Mouse (Mus musculus): ENCODE data around the gene Bcl9l. TPM values are rescaled to one million over a fixed set of nuclear protein-coding genes. Genes with fewer than 3 reads are reported as not detected.

Gene Bcl9l
- total and polyA plus RNA-seq, 3 experiments: 0.58 to 5.1 TPM; not detected in 1

GRCm38 (mm10) chr9:44477339-44478228, 5.0 kb upstream of the Bcl9l start:
- H3K9ac ChIP-seq (ENCODE audit: control insufficient read depth, low read depth, low read length, poor library complexity, severe bottlenecking): peak overlapping the region; percentile 37; the same call in 1 of the 2 replicates
- peak; percentile 77 for DNase-seq (ENCODE audit: low read depth, low spot score)
- no peaks in the 10 kb centered on the region for H3K36me3 ChIP-seq (ENCODE audit: control insufficient read depth in 1 of 2, insufficient read depth in 2 of 2, low read length in 2 of 2)
- TF ChIP-seq ZC3H11A (IDR thresholded peaks at IDR 0.05; ENCODE audit: low read depth, low read length) (peak; percentile 54), ZKSCAN1 (IDR thresholded peaks at IDR 0.05; ENCODE audit: low read depth, low read length) (no peak), GABPA (IDR thresholded peaks at IDR 0.05; ENCODE audit: low read depth, low read length) (no peak), NRF1 (IDR thresholded peaks at IDR 0.05; ENCODE audit: insufficient read depth, low read depth, low read length, poor library complexity, severe bottlenecking) (no peak), MAX (IDR thresholded peaks at IDR 0.05; ENCODE audit: low read length) (no peak), TCF12 (IDR thresholded peaks at IDR 0.05; ENCODE audit: low read depth, low read length) (no peak), MAZ (IDR thresholded peaks at IDR 0.05; ENCODE audit: low read depth, low read length) (no peak), MXI1 (IDR thresholded peaks at IDR 0.05; ENCODE audit: low read depth, low read length) (no peak), ZMIZ1 (IDR thresholded peaks at IDR 0.05; ENCODE audit: low read depth, low read length) (no peak), CTCF (IDR thresholded peaks at IDR 0.05 in 2 of 3, conservative IDR thresholded peaks at IDR 0.05 in 1 of 3; ENCODE audit: control insufficient read depth in 1 of 3, insufficient read depth in 1 of 3, low read depth in 2 of 3, low read length in 3 of 3, poor library complexity in 1 of 3, severe bottlenecking in 1 of 3) (peak; percentile 24 to 99 (median 87); a peak in 5 of 6 replicates), CHD2 (IDR thresholded peaks at IDR 0.05; ENCODE audit: low read length) (no peak), JUND (IDR thresholded peaks at IDR 0.05; ENCODE audit: low read depth, low read length) (0 out of 2 replicates have a peak, but pooled peaks have one; percentile 28), POLR2AphosphoS2 (IDR thresholded peaks at IDR 0.05; ENCODE audit: low read length) (no peak), RCOR1 (IDR thresholded peaks at IDR 0.05; ENCODE audit: low read depth, low read length) (no peak), SMC3 (IDR thresholded peaks at IDR 0.05; ENCODE audit: low read depth, low read length) (peak; percentile 81), MYC (IDR thresholded peaks at IDR 0.05; ENCODE audit: low read depth, low read length) (0 out of 2 replicates have a peak, but pooled peaks have one; percentile 17), TBP (IDR thresholded peaks at IDR 0.05; ENCODE audit: low read depth, low read length) (no peak), POLR2A (IDR thresholded peaks at IDR 0.05; ENCODE audit: control insufficient read depth in 1 of 2, insufficient read depth in 1 of 2, low read depth in 1 of 2, low read length in 2 of 2, poor library complexity in 1 of 2) (no peak), UBTF (IDR thresholded peaks at IDR 0.05; ENCODE audit: borderline replicate concordance, insufficient read depth, low read depth, low read length) (no peak), HCFC1 (IDR thresholded peaks at IDR 0.05; ENCODE audit: low read depth, low read length) (0 out of 2 replicates have a peak, but pooled peaks have one; percentile 9), RAD21 (IDR thresholded peaks at IDR 0.05; ENCODE audit: low read depth, low read length) (peak; percentile 60), MYB (IDR thresholded peaks at IDR 0.05; ENCODE audit: low read depth, low read length) (no peak), EP300 (IDR thresholded peaks at IDR 0.05; ENCODE audit: low read depth in 1 of 2, low read length in 2 of 2) (no peak), CHD1 (IDR thresholded peaks at IDR 0.05; ENCODE audit: low read depth, low read length) (no peak), KAT2A (conservative IDR thresholded peaks at IDR 0.05; ENCODE audit: low read depth, low read length) (no peak), POLR2AphosphoS5 (IDR thresholded peaks at IDR 0.05; ENCODE audit: borderline replicate concordance, low read depth, low read length) (no peak)
- H3K4me1 ChIP-seq (ENCODE audit: control insufficient read depth in 1 of 2, insufficient read depth in 2 of 2, low read length in 2 of 2): peaks cover 2 to 3% of the 10 kb centered on the region in 2 experiments; a peak in 1 of 4 replicates
- no peaks in the 10 kb centered on the region for H3K9me3 ChIP-seq (replicated peaks; ENCODE audit: insufficient read depth, low read length)
- H3K4me3 ChIP-seq (ENCODE audit: control insufficient read depth in 1 of 2, insufficient read depth in 1 of 2, low read depth in 2 of 2, low read length in 2 of 2): peak overlapping the region; percentile 46 to 88
- 0 out of 4 replicates have a peak, but pooled peaks cover 0 to under 1% of the 10 kb centered on the region in 2 experiments for H3K27me3 ChIP-seq (ENCODE audit: control insufficient read depth in 1 of 2, insufficient read depth in 2 of 2, low read length in 2 of 2)
- no peak overlapping the region for H3K27ac ChIP-seq (ENCODE audit: control insufficient read depth, low read depth, low read length)
- H3K79me2 ChIP-seq (ENCODE audit: control insufficient read depth, insufficient read depth, low read length, poor library complexity): no peaks in the 10 kb centered on the region; the same call in 1 of the 2 replicates
